In genomic region chr11:119391386-119392000, GRCm38 (mm10) we compare ENCODE assay signal across 8 mouse cellular contexts. TPM values are rescaled to one million over a fixed set of nuclear protein-coding genes. Genes with fewer than 3 reads are reported as not detected.
DNase-seq lines count a peak whose midpoint lies in the region; ATAC-seq and TF ChIP-seq lines count a peak whose summit lies in the region.

No protein-coding gene starts in this region.

- H3K27me3 ChIP-seq in forebrain, embryonic 12.5 days, result peaks cover 92% of the 10 kb centered on the region
- H3K27me3 ChIP-seq in forebrain, embryonic 11.5 days (ENCODE audit: control insufficient read depth, insufficient read depth, low read length), result peaks cover 67% of the 10 kb centered on the region
- no peaks in the 10 kb centered on the region for H3K27me3 ChIP-seq in spleen, adult 2 months (ENCODE audit: control insufficient read depth, insufficient read depth, low read length)
- H3K27me3 ChIP-seq in liver, adult 2 months (ENCODE audit: control insufficient read depth, insufficient read depth, low read length), result no peaks in the 10 kb centered on the region

- peaks cover 15% of the 10 kb centered on the region; the same call in 1 of the 2 replicates for H3K79me2 ChIP-seq in liver, adult 2 months (ENCODE audit: control insufficient read depth, insufficient read depth, low read length)

- TF ChIP-seq CTCF in spleen, adult 2 months (IDR thresholded peaks at IDR 0.05; ENCODE audit: extremely low read depth, insufficient read depth, insufficient read length, insufficient replicate concordance), result no peak
- no peak for TF ChIP-seq CTCF in liver, adult 2 months (IDR thresholded peaks at IDR 0.05; ENCODE audit: low read depth, low read length)

- no peaks in the 10 kb centered on the region for H3K9me3 ChIP-seq in forebrain, embryonic 12.5 days
- H3K9me3 ChIP-seq in forebrain, embryonic 11.5 days (ENCODE audit: control insufficient read depth, low read length), result no peaks in the 10 kb centered on the region

- H3K4me2 ChIP-seq in forebrain, embryonic 12.5 days, result 0 out of 2 replicates have a peak overlapping the region, but pooled peaks have one; percentile 77
- H3K4me2 ChIP-seq in forebrain, embryonic 11.5 days (ENCODE audit: low read depth, low read length, severe bottlenecking), result no peak overlapping the region

- WGBS in forebrain, embryonic 12.5 days, result 32% methylated on average over 7 of the region's 7 CpGs
- 33% methylated on average over 7 of the region's 7 CpGs for WGBS in forebrain, embryonic 11.5 days
- 14% methylated on average over 7 of the region's 7 CpGs for WGBS in spleen, adult 2 months
- WGBS in liver, adult 2 months, result 42% methylated on average over 7 of the region's 7 CpGs

- ATAC-seq in forebrain, embryonic 12.5 days (ENCODE audit: low FRiP score), result no peak
- ATAC-seq in forebrain, embryonic 11.5 days (replicated peaks; ENCODE audit: low FRiP score), result no peak

- no peak overlapping the region for H3K4me3 ChIP-seq in forebrain, embryonic 12.5 days (replicated peaks)
- H3K4me3 ChIP-seq in forebrain, embryonic 11.5 days (ENCODE audit: low read depth, low read length), result no peak overlapping the region
- peak overlapping the region; percentile 95 for H3K4me3 ChIP-seq in spleen, adult 2 months (ENCODE audit: extremely low read depth, insufficient read depth, insufficient read length)
- H3K4me3 ChIP-seq in liver, adult 2 months (ENCODE audit: insufficient read depth, low read depth, low read length), result peak overlapping the region; percentile 28

- no peak for TF ChIP-seq POLR2A in spleen, adult 2 months (IDR thresholded peaks at IDR 0.05; ENCODE audit: low read depth, low read length)
- TF ChIP-seq POLR2A in liver, adult 2 months (IDR thresholded peaks at IDR 0.05; ENCODE audit: extremely low read depth, insufficient read depth, low read length), result no peak

- no peak for DNase-seq in forebrain, embryonic 11.5 days (ENCODE audit: low spot score)
- DNase-seq in spleen, adult 2 months (ENCODE audit: low read depth in 1 of 2, low spot score in 2 of 2), result no peak
- DNase-seq in spleen, adult 18-20 months, result no peak
- peak; percentile 14 for DNase-seq in liver, adult 2 months (ENCODE audit: extremely low read depth, low read depth, low spot score)
- peak; percentile 16 for DNase-seq in thymus, postnatal 14 days
- no peak for DNase-seq in gastrocnemius, postnatal 25 days
- DNase-seq in right cerebral cortex, postnatal 4 days, result no peak

- H3K9ac ChIP-seq in forebrain, embryonic 12.5 days, result no peak overlapping the region
- H3K9ac ChIP-seq in forebrain, embryonic 11.5 days (ENCODE audit: low read length), result no peak overlapping the region
- peak overlapping the region; percentile 93 for H3K9ac ChIP-seq in liver, adult 2 months (ENCODE audit: low read depth, low read length)

- H3K36me3 ChIP-seq in forebrain, embryonic 12.5 days (replicated peaks), result no peaks in the 10 kb centered on the region
- no peaks in the 10 kb centered on the region for H3K36me3 ChIP-seq in forebrain, embryonic 11.5 days (ENCODE audit: control insufficient read depth, insufficient read depth, low read length)
- H3K36me3 ChIP-seq in spleen, adult 2 months (ENCODE audit: control insufficient read depth, insufficient read depth, low read length), result no peaks in the 10 kb centered on the region
- no peaks in the 10 kb centered on the region for H3K36me3 ChIP-seq in liver, adult 2 months (ENCODE audit: control insufficient read depth, insufficient read depth, low read length)

- H3K4me1 ChIP-seq in forebrain, embryonic 12.5 days, result peaks cover 39% of the 10 kb centered on the region
- peaks cover 8% of the 10 kb centered on the region for H3K4me1 ChIP-seq in forebrain, embryonic 11.5 days (replicated peaks; ENCODE audit: control insufficient read depth, insufficient read depth, low read length)
- H3K4me1 ChIP-seq in spleen, adult 2 months (ENCODE audit: control insufficient read depth, insufficient read depth, insufficient read length), result peaks cover 32% of the 10 kb centered on the region
- peaks cover 29% of the 10 kb centered on the region for H3K4me1 ChIP-seq in liver, adult 2 months (ENCODE audit: control insufficient read depth, insufficient read depth, low read length)

- H3K27ac ChIP-seq in forebrain, embryonic 12.5 days, result no peak overlapping the region
- H3K27ac ChIP-seq in forebrain, embryonic 11.5 days (ENCODE audit: low read depth, low read length), result no peak overlapping the region
- H3K27ac ChIP-seq in spleen, adult 2 months (ENCODE audit: insufficient read depth, low read length), result peak overlapping the region; percentile 95
- peak overlapping the region; percentile 98 for H3K27ac ChIP-seq in liver, adult 2 months (replicated peaks; ENCODE audit: insufficient read depth, low read depth, low read length)

RNA-seq across cellular contexts. Expression of gene Rnf213, which starts 1.4 kb away (rescaled TPM):
- polyA plus RNA-seq in forebrain, embryonic 12.5 days (2016; fragmentation: Nextera tagmentation; extraction: Ambion mirVana), result 1.9 and 2.0 TPM in 2 replicates
- 1.8 and 2.1 TPM in 2 replicates for polyA plus RNA-seq in forebrain, embryonic 11.5 days (2014; fragmentation: Nextera tagmentation; extraction: Ambion mirVana)
- polyA plus RNA-seq in spleen, adult 2 months (2012; rRNA removed), result 27.4 and 29.1 TPM in 2 replicates
- total RNA-seq in liver, adult 2 months (2014; rRNA removed), result 43.4 and 43.5 TPM in 2 replicates
- 11.1 and 16.9 TPM in 2 replicates for polyA plus RNA-seq in liver, adult 2 months (2012; rRNA removed)
- total RNA-seq in gastrocnemius, postnatal 25 days (2021), result 1 to 10 TPM; 5.2 to 5.7 TPM

RNA-seq across cellular contexts. Expression of gene Slc26a11, which starts 36.1 kb away (rescaled TPM):
- polyA plus RNA-seq in forebrain, embryonic 12.5 days (2016; fragmentation: Nextera tagmentation; extraction: Ambion mirVana), result 5.1 and 6.3 TPM in 2 replicates
- 7.2 and 7.9 TPM in 2 replicates for polyA plus RNA-seq in forebrain, embryonic 11.5 days (2014; fragmentation: Nextera tagmentation; extraction: Ambion mirVana)
- polyA plus RNA-seq in spleen, adult 2 months (2012; rRNA removed), result 28.3 and 35.8 TPM in 2 replicates
- total RNA-seq in liver, adult 2 months (2014; rRNA removed), result 2.5 and 3.9 TPM in 2 replicates
- 5.3 and 7.5 TPM in 2 replicates for polyA plus RNA-seq in liver, adult 2 months (2012; rRNA removed)
- 1 to 10 TPM; 2.4 to 3.5 TPM for total RNA-seq in gastrocnemius, postnatal 25 days (2021)

RNA-seq across cellular contexts. Expression of gene Sgsh, which starts 36.2 kb away (rescaled TPM):
- 4.4 and 6.2 TPM in 2 replicates for polyA plus RNA-seq in forebrain, embryonic 12.5 days (2016; fragmentation: Nextera tagmentation; extraction: Ambion mirVana)
- 6.6 and 7.3 TPM in 2 replicates for polyA plus RNA-seq in forebrain, embryonic 11.5 days (2014; fragmentation: Nextera tagmentation; extraction: Ambion mirVana)
- 43.1 and 61.5 TPM in 2 replicates for polyA plus RNA-seq in spleen, adult 2 months (2012; rRNA removed)
- total RNA-seq in liver, adult 2 months (2014; rRNA removed), result 2.1 and 2.6 TPM in 2 replicates
- polyA plus RNA-seq in liver, adult 2 months (2012; rRNA removed), result 8.7 and 11.9 TPM in 2 replicates
- total RNA-seq in gastrocnemius, postnatal 25 days (2021), result 1 to 10 TPM; 3.1 to 3.3 TPM

Comparison
In these comparisons a context has a peak if more than half of its experiments do, and no peak if none do; other contexts are left out.
1. H3K27ac ChIP-seq: peak in spleen, adult 2 months (single experiment) and liver, adult 2 months (single experiment); none in forebrain, embryonic 12.5 days (single experiment) and forebrain, embryonic 11.5 days (single experiment).
2. H3K4me3 ChIP-seq: peak in spleen, adult 2 months (single experiment) and liver, adult 2 months (single experiment); none in forebrain, embryonic 12.5 days (single experiment) and forebrain, embryonic 11.5 days (single experiment).
3. DNase-seq: peak in liver, adult 2 months (single experiment) and thymus, postnatal 14 days (single experiment); none in forebrain, embryonic 11.5 days (single experiment), spleen, adult 2 months (0 of 2), spleen, adult 18-20 months (0 of 2), gastrocnemius, postnatal 25 days (single experiment) and right cerebral cortex, postnatal 4 days (single experiment).